Mouse (Mus musculus): Measurements from ENCODE around the gene Agfg1. TPM values are rescaled to one million over a fixed set of nuclear protein-coding genes. Genes with fewer than 3 reads are reported as not detected.

The Agfg1 gene
- polyA plus RNA-seq, 1 experiment from 2014 or later = 39.5 TPM

- no peak for ATAC-seq (ENCODE audit: low read depth)
- H3K4me3 ChIP-seq (ENCODE audit: low read depth, low read length) = no peak overlapping the region
- no peaks in the 10 kb centered on the region for H3K27me3 ChIP-seq (ENCODE audit: control insufficient read depth, insufficient read depth, low read length)
- no peaks in the 10 kb centered on the region for H3K4me1 ChIP-seq (ENCODE audit: control insufficient read depth, insufficient read depth, low read length)
- H3K27ac ChIP-seq (ENCODE audit: low read depth, low read length) = no peak overlapping the region
- WGBS = 58% methylated on average over 9 of the region's 9 CpGs
- H3K9me3 ChIP-seq (ENCODE audit: control insufficient read depth, low read length) = no peaks in the 10 kb centered on the region
- H3K9ac ChIP-seq (replicated peaks; ENCODE audit: low read depth, low read length) = no peak overlapping the region
- no peak overlapping the region for H3K4me2 ChIP-seq (ENCODE audit: low read depth, low read length)
- H3K36me3 ChIP-seq (ENCODE audit: control insufficient read depth, insufficient read depth, low read length) = no peaks in the 10 kb centered on the region
Measured at GRCm38 (mm10) chr1:82831547-82832240, 7.6 kb upstream of the Agfg1 start.

GRCm38 (mm10) chr1:82832495-82833021, 6.7 kb upstream of the Agfg1 start:
- 75% methylated on average over 11 of the region's 11 CpGs for WGBS
- no peak for ATAC-seq (ENCODE audit: low read depth)
- Histone ChIP-seq H3K4me2 (ENCODE audit: low read depth, low read length) (no peak overlapping the region), H3K9me3 (ENCODE audit: control insufficient read depth, low read length) (no peaks in the 10 kb centered on the region), H3K9ac (replicated peaks; ENCODE audit: low read depth, low read length) (no peak overlapping the region), H3K36me3 (ENCODE audit: control insufficient read depth, insufficient read depth, low read length) (no peaks in the 10 kb centered on the region), H3K4me1 (ENCODE audit: control insufficient read depth, insufficient read depth, low read length) (no peaks in the 10 kb centered on the region), H3K27ac (ENCODE audit: low read depth, low read length) (no peak overlapping the region), H3K27me3 (ENCODE audit: control insufficient read depth, insufficient read depth, low read length) (no peaks in the 10 kb centered on the region), H3K4me3 (ENCODE audit: low read depth, low read length) (no peak overlapping the region)

- Histone ChIP-seq H3K4me3 (ENCODE audit: low read depth, low read length) (no peak overlapping the region), H3K4me2 (ENCODE audit: low read depth, low read length) (no peak overlapping the region), H3K27ac (ENCODE audit: low read depth, low read length) (no peak overlapping the region), H3K4me1 (ENCODE audit: control insufficient read depth, insufficient read depth, low read length) (no peaks in the 10 kb centered on the region), H3K27me3 (ENCODE audit: control insufficient read depth, insufficient read depth, low read length) (no peaks in the 10 kb centered on the region), H3K9ac (replicated peaks; ENCODE audit: low read depth, low read length) (no peak overlapping the region), H3K36me3 (ENCODE audit: control insufficient read depth, insufficient read depth, low read length) (no peaks in the 10 kb centered on the region), H3K9me3 (ENCODE audit: control insufficient read depth, low read length) (no peaks in the 10 kb centered on the region)
- no peak for ATAC-seq (ENCODE audit: low read depth)
- 93% methylated on average over 2 of the region's 2 CpGs for WGBS
Measured at GRCm38 (mm10) chr1:82833501-82833900, 5.8 kb upstream of the Agfg1 start.

- Histone ChIP-seq H3K4me1 (ENCODE audit: control insufficient read depth, insufficient read depth, low read length) (peaks cover 3% of the 10 kb centered on the region; the same call in 1 of the 2 replicates), H3K36me3 (ENCODE audit: control insufficient read depth, insufficient read depth, low read length) (no peaks in the 10 kb centered on the region)
Measured at GRCm38 (mm10) chr1:82834572-82834971, 4.7 kb upstream of the Agfg1 start.

GRCm38 (mm10) chr1:82836342-82837217, 2.7 kb upstream of the Agfg1 start:
- no peaks in the 10 kb centered on the region for H3K36me3 ChIP-seq (ENCODE audit: control insufficient read depth, insufficient read depth, low read length)
- 81% methylated on average over 13 of the region's 13 CpGs for WGBS
- no peaks in the 10 kb centered on the region; the same call in 1 of the 2 replicates for H3K27me3 ChIP-seq (ENCODE audit: control insufficient read depth, insufficient read depth, low read length)
- H3K9ac ChIP-seq (replicated peaks; ENCODE audit: low read depth, low read length) = no peak overlapping the region
- no peak for ATAC-seq (ENCODE audit: low read depth)
- no peaks in the 10 kb centered on the region for H3K9me3 ChIP-seq (ENCODE audit: control insufficient read depth, low read length)
- H3K27ac ChIP-seq (ENCODE audit: low read depth, low read length) = no peak overlapping the region
- no peak overlapping the region for H3K4me2 ChIP-seq (ENCODE audit: low read depth, low read length)
- H3K4me1 ChIP-seq (ENCODE audit: control insufficient read depth, insufficient read depth, low read length) = peaks cover 12% of the 10 kb centered on the region
- H3K4me3 ChIP-seq (ENCODE audit: low read depth, low read length) = no peak overlapping the region

More at GRCm38 (mm10) chr1:82834572-82834971, 4.7 kb upstream of the Agfg1 start:
- Histone ChIP-seq H3K4me3 (ENCODE audit: low read depth, low read length) (no peak overlapping the region), H3K4me2 (ENCODE audit: low read depth, low read length) (no peak overlapping the region), H3K9ac (replicated peaks; ENCODE audit: low read depth, low read length) (no peak overlapping the region), H3K27ac (ENCODE audit: low read depth, low read length) (no peak overlapping the region), H3K27me3 (ENCODE audit: control insufficient read depth, insufficient read depth, low read length) (no peaks in the 10 kb centered on the region), H3K9me3 (ENCODE audit: control insufficient read depth, low read length) (no peaks in the 10 kb centered on the region)
- 73% methylated on average over 8 of the region's 8 CpGs for WGBS
- no peak for ATAC-seq (ENCODE audit: low read depth)

GRCm38 (mm10) chr1:82837579-82837978, 1.7 kb upstream of the Agfg1 start:
- H3K36me3 ChIP-seq (ENCODE audit: control insufficient read depth, insufficient read depth, low read length) = no peaks in the 10 kb centered on the region
- peaks cover 12% of the 10 kb centered on the region for H3K4me1 ChIP-seq (ENCODE audit: control insufficient read depth, insufficient read depth, low read length)
- WGBS = 78% methylated on average over 6 of the region's 6 CpGs
- no peak overlapping the region for H3K4me3 ChIP-seq (ENCODE audit: low read depth, low read length)
- H3K27me3 ChIP-seq (ENCODE audit: control insufficient read depth, insufficient read depth, low read length) = no peaks in the 10 kb centered on the region; the same call in 1 of the 2 replicates
- ATAC-seq (ENCODE audit: low read depth) = no peak
- no peak overlapping the region for H3K9ac ChIP-seq (replicated peaks; ENCODE audit: low read depth, low read length)
- no peak overlapping the region for H3K4me2 ChIP-seq (ENCODE audit: low read depth, low read length)
- no peaks in the 10 kb centered on the region for H3K9me3 ChIP-seq (ENCODE audit: control insufficient read depth, low read length)
- H3K27ac ChIP-seq (ENCODE audit: low read depth, low read length) = no peak overlapping the region

- peak overlapping the region; percentile 93 for H3K9ac ChIP-seq (replicated peaks; ENCODE audit: low read depth, low read length)
- H3K4me1 ChIP-seq (ENCODE audit: control insufficient read depth, insufficient read depth, low read length) = peaks cover 12% of the 10 kb centered on the region
- ATAC-seq (ENCODE audit: low read depth) = peak; percentile 42; the same call in 1 of the 2 replicates
- H3K27me3 ChIP-seq (ENCODE audit: control insufficient read depth, insufficient read depth, low read length) = no peaks in the 10 kb centered on the region; the same call in 1 of the 2 replicates
- peak overlapping the region; percentile 84 for H3K27ac ChIP-seq (ENCODE audit: low read depth, low read length)
- H3K9me3 ChIP-seq (ENCODE audit: control insufficient read depth, low read length) = no peaks in the 10 kb centered on the region
- H3K4me2 ChIP-seq (ENCODE audit: low read depth, low read length) = peak overlapping the region; percentile 87
- H3K4me3 ChIP-seq (ENCODE audit: low read depth, low read length) = peak overlapping the region; percentile 93
- H3K36me3 ChIP-seq (ENCODE audit: control insufficient read depth, insufficient read depth, low read length) = no peaks in the 10 kb centered on the region
- 23% methylated on average over 18 of the region's 18 CpGs for WGBS
Measured at GRCm38 (mm10) chr1:82838469-82839295, 601 bp upstream of the Agfg1 start.

GRCm38 (mm10) chr1:82839614-82840421, 535 bp downstream of the Agfg1 start:
- H3K27me3 ChIP-seq (ENCODE audit: control insufficient read depth, insufficient read depth, low read length) = no peaks in the 10 kb centered on the region; the same call in 1 of the 2 replicates
- no peaks in the 10 kb centered on the region for H3K9me3 ChIP-seq (ENCODE audit: control insufficient read depth, low read length)
- H3K9ac ChIP-seq (replicated peaks; ENCODE audit: low read depth, low read length) = peak overlapping the region; percentile 93
- peaks cover 12% of the 10 kb centered on the region for H3K4me1 ChIP-seq (ENCODE audit: control insufficient read depth, insufficient read depth, low read length)
- no peaks in the 10 kb centered on the region for H3K36me3 ChIP-seq (ENCODE audit: control insufficient read depth, insufficient read depth, low read length)
- peak; percentile 83 for ATAC-seq (ENCODE audit: low read depth)
- peak overlapping the region; percentile 93 for H3K4me3 ChIP-seq (ENCODE audit: low read depth, low read length)
- peak overlapping the region; percentile 84 for H3K27ac ChIP-seq (ENCODE audit: low read depth, low read length)
- WGBS = under 1% methylated on average over 70 of the region's 86 CpGs
- H3K4me2 ChIP-seq (ENCODE audit: low read depth, low read length) = peak overlapping the region; percentile 87
